Mouse (Mus musculus) hindbrain, embryonic 16.5 days (tissue): ENCODE results near the gene Nudt19. TPM values are rescaled to one million over a fixed set of nuclear protein-coding genes. Genes with fewer than 3 reads are reported as not detected.

Source experiments
- ATAC-seq: fragments of 200-750 bp; cut with Nextera tagmentation; 2 replicates; pipeline ENCODE4 v1.8.0; 2017; ENCODE audit warnings: moderate TSS enrichment, moderate library complexity
- H3K27ac ChIP-seq: fragments of 300-500 bp; sonication (generic); 2 replicates; pipeline ENCODE4 v1.5.1; 2014; ENCODE audit warnings: low read depth, mild to moderate bottlenecking, control low read depth, low read length, moderate library complexity
- H3K27me3 ChIP-seq: fragments of 300-500 bp; sonication (generic); replicated peaks from 2 replicates; pipeline ENCODE4 v1.6.1; 2014; ENCODE audit warnings: low read length; ENCODE audit not compliant: control insufficient read depth, insufficient read depth
- H3K36me3 ChIP-seq: fragments of 300-500 bp; sonication (generic); 2 replicates; pipeline ENCODE4 v1.6.1; 2014; ENCODE audit warnings: mild to moderate bottlenecking, low read length, moderate library complexity, mixed read lengths; ENCODE audit not compliant: control insufficient read depth, insufficient read depth
- H3K4me1 ChIP-seq: fragments of 300-500 bp; sonication (generic); 2 replicates; pipeline ENCODE4 v1.6.1; 2014; ENCODE audit warnings: low read depth, low read length; ENCODE audit not compliant: control insufficient read depth, insufficient read depth
- H3K4me2 ChIP-seq: fragments of 300-500 bp; sonication (generic); 2 replicates; pipeline ENCODE4 v1.6.1; 2014; ENCODE audit warnings: mild to moderate bottlenecking, low read length, control low read depth, moderate library complexity
- H3K4me3 ChIP-seq: fragments of 300-500 bp; sonication (generic); 2 replicates; pipeline ENCODE4 v1.5.1; 2014; ENCODE audit warnings: mild to moderate bottlenecking, low read length, control low read depth, moderate library complexity
- H3K9ac ChIP-seq: fragments of 300-500 bp; sonication (generic); 2 replicates; pipeline ENCODE4 v1.6.1; 2014; ENCODE audit warnings: low read depth, mild to moderate bottlenecking, control low read depth, low read length, moderate library complexity
- H3K9me3 ChIP-seq: fragments of 300-500 bp; sonication (generic); 2 replicates; pipeline ENCODE4 v1.6.1; 2014; ENCODE audit warnings: mild to moderate bottlenecking, low read length, moderate library complexity; ENCODE audit not compliant: control insufficient read depth
- WGBS: fragments of 180-500 bp; shearing (Covaris S2); extraction: QIAGEN DNeasy Blood & Tissue Kit; methylation state at CpG from one replicate; pipeline ENCODE4 v1.1.7; 2014; 5-methylcytosine and 5-hydroxymethylcytosine counted together
- polyA plus RNA-seq: library from polyadenylated mRNA; unstranded; fragments of >200 nt; fragmentation: Nextera tagmentation; extraction: Ambion mirVana; gene quantifications from 2 replicates; pipeline ENCODE4 v1.2.1, GENCODE M21; 2015

Nudt19 gene
- polyA plus RNA-seq, 1 experiment from 2014 or later = 129 TPM

DNA sequence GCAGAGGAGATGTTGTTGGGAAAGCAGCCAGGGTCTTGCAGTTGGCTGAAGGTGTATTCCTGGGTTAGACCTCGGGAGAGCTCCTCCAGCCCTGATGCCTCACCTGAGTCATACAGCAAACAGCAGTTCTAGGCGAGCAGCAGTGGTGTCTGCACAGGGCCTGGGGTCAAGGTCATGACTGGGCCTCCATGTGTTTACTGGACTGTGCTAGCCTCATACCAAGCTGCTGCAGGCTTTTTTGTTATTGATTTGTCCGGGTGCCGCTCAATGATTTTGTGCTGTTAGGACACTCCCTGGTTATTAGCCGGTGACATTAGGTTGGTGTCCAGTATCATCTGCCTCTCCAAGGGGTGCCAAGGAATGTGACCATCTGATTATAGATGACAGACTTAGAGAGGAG lies 31.6 kb upstream of the Nudt19 start:
- no peak overlapping the region for H3K4me3 ChIP-seq
- 79% methylated on average over 5 of the region's 5 CpGs for WGBS

DNA sequence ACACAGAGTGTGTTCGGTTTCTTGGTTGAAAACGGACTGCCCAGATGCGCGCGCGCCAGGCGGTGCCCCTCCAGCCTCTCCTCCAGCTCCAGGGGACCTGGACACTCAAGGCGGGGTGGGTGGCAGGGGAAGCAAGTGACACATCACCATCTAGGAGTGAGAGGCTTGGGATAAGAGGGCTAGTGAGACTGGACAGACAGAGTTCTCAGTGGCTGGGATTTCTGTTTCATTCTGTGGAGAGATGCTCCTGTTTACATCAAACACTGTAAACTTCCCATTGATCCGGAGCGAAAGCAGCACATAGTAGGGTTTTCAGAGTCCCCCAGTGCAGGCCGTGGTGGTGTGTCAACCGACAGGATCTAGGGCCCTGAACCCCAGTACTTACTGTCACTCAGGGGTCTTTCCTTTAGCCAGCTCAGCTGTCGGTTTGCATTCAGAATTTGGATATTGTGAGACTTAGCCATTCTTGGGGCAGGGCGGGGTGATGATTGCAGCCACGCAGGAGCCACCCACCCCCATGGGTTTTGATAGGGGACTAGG lies 30.9 kb upstream of the Nudt19 start:
- H3K9ac ChIP-seq = peak overlapping the region; percentile 77
- H3K4me3 ChIP-seq = peak overlapping the region; percentile 65
- H3K4me1 ChIP-seq = peaks cover 19% of the 10 kb centered on the region
- WGBS = 22% methylated on average over 15 of the region's 15 CpGs
- no peaks in the 10 kb centered on the region for H3K36me3 ChIP-seq
- H3K27me3 ChIP-seq = peaks cover 20% of the 10 kb centered on the region
- peak overlapping the region; percentile 100 for H3K4me2 ChIP-seq
- ATAC-seq = no peak
- no peaks in the 10 kb centered on the region for H3K9me3 ChIP-seq
- no peak overlapping the region for H3K27ac ChIP-seq

More for the DNA sequence above, 31.6 kb upstream of the Nudt19 start:
- peaks cover 19% of the 10 kb centered on the region for H3K4me1 ChIP-seq
- no peak overlapping the region for H3K27ac ChIP-seq
- no peaks in the 10 kb centered on the region for H3K36me3 ChIP-seq
- ATAC-seq = no peak
- no peak overlapping the region for H3K9ac ChIP-seq
- peaks cover 15% of the 10 kb centered on the region for H3K27me3 ChIP-seq
- no peaks in the 10 kb centered on the region for H3K9me3 ChIP-seq
- H3K4me2 ChIP-seq = no peak overlapping the region

DNA sequence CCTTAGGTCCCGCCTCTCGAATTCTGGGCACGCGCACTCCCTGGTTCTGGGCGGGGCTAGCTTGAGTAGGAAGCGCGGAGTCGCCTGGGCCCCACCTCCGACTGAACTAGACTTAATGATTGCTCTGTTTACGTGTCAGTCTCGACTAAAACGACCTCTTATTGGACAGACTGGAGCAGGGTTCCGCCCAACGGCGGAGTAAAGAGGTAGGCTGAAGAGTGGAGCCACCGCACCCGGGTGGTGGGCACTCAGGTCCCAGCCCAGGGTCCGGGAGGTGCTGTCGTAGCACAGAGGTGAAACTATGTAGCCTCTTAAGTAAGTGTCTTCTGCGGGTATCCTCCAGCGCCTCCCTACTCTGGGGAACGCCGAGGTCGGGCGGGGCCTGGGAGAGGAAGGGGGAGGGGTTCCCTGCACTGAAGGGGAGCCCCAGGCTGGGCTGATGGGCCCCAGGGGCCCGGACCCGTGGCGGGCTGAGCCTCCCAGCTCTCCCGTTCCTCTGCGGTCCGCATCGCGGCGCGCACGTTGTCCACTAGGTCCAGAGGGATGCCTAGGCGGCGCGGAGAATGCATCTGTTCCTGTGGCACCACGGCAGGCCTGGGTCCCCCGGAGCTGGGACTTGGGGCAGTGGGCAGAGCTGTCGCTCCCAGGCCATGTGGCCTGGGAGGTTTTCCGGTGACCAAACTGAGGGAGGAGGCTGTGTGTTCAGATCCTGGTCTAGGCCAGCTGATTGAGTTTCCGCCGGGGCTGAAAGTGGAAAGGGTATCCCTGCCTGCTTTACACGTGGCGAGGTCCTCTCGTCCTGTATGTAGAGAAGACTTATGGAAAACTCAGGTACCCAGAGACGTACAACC lies 30.2 kb upstream of the Nudt19 start, which contains the start of gene Ankrd27:
Gene Ankrd27 (plus strand): TSS at position 190 of the 851 bp plus-strand sequence.
- Histone ChIP-seq H3K36me3 (no peaks in the 10 kb centered on the region), H3K27ac (peak within 1 kb of the TSS; percentile 66), H3K4me2 (peak within 1 kb of the TSS; percentile 100), H3K4me3 (peak within 1 kb of the TSS; percentile 65), H3K9ac (peak within 1 kb of the TSS; percentile 77), H3K27me3 (peaks cover 20% of the 10 kb centered on the region), H3K9me3 (no peaks in the 10 kb centered on the region), H3K4me1 (peaks cover 19% of the 10 kb centered on the region)
- ATAC-seq = peak; percentile 99
- under 1% methylated on average over 49 of the region's 49 CpGs for WGBS

DNA sequence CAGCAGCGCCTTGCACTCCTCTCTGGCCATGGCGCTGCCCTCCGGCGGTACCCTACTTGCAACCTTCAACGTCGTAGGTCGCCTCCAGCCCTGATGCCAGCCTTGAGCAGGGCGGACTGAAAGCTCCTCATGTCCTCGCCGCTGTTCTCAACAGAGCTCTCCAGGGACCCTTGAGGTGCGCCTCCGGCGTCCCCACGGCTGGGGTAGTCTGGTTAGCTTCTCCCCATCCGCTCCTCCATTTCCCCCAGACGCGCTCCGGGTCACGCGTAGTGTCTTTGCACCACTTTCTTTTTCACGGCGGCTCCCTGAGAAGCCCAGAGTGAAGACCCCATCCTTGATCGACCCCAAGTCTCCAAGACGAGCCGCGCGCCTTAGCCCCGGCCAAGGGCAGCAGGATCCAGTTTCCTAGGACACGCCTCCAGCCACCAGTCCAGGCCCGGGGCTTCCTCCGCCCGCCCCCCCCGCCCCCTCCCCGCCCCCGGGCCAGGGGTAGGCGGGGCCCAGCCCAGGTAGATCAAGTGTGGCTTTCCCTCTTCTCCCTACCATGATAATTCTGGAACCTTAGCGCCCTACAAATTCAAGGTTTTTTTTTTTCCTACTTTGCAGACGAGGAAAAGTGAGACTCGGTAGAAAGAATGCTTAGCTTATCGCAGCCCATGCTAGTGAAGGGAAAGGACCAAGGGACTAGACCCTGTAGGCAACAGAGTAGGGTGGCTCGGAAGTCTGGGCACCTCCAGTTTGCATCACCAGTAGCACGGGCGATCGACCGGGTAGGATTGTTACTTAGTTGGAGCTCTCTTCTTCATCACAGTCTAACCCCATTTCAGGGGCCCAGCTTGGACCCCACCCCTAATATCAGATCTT lies 29.3 kb upstream of the Nudt19 start, which contains the start of gene Rgs9bp:
Gene Rgs9bp (minus strand): TSS at position 392 of the 864 bp plus-strand sequence.
- WGBS = 1% methylated on average over 33 of the region's 45 CpGs
- peak within 1 kb of the TSS; percentile 65 for H3K4me3 ChIP-seq
- H3K27me3 ChIP-seq = peaks cover 20% of the 10 kb centered on the region
- no peaks in the 10 kb centered on the region for H3K36me3 ChIP-seq
- peak within 1 kb of the TSS; percentile 77 for H3K9ac ChIP-seq
- peaks cover 19% of the 10 kb centered on the region for H3K4me1 ChIP-seq
- H3K9me3 ChIP-seq = no peaks in the 10 kb centered on the region
- H3K27ac ChIP-seq = peak within 1 kb of the TSS; percentile 66
- ATAC-seq = peak; percentile 79; the same call in 1 of the 2 replicates
- peak within 1 kb of the TSS; percentile 100 for H3K4me2 ChIP-seq

DNA sequence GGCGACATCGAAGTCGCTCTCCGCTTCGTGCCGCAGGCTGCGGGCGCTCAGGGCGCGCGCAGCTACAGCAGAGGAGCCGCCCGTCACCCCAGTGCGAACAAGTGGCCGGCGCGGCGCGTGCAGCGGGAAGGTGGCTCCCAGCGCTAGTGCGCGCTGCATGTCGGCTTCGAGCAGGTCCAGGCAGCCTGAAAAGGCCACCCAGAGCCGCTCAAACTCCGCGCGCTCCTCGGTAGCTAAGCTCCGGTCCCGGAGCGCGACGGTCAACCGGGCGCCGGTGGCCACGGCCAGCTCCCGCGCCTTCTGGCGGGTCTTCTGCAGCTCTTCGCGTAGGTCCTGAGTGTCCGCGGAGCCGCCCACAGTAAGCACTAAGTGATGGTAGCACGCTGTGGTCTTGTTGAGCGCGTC lies 28.7 kb upstream of the Nudt19 start:
- Histone ChIP-seq H3K9ac (peak overlapping the region; percentile 59), H3K27ac (no peak overlapping the region), H3K4me2 (peak overlapping the region; percentile 100), H3K9me3 (no peaks in the 10 kb centered on the region), H3K27me3 (peaks cover 20% of the 10 kb centered on the region), H3K36me3 (no peaks in the 10 kb centered on the region), H3K4me3 (peak overlapping the region; percentile 65), H3K4me1 (peaks cover 19% of the 10 kb centered on the region)
- WGBS = under 1% methylated on average over 50 of the region's 50 CpGs
- ATAC-seq = no peak

DNA sequence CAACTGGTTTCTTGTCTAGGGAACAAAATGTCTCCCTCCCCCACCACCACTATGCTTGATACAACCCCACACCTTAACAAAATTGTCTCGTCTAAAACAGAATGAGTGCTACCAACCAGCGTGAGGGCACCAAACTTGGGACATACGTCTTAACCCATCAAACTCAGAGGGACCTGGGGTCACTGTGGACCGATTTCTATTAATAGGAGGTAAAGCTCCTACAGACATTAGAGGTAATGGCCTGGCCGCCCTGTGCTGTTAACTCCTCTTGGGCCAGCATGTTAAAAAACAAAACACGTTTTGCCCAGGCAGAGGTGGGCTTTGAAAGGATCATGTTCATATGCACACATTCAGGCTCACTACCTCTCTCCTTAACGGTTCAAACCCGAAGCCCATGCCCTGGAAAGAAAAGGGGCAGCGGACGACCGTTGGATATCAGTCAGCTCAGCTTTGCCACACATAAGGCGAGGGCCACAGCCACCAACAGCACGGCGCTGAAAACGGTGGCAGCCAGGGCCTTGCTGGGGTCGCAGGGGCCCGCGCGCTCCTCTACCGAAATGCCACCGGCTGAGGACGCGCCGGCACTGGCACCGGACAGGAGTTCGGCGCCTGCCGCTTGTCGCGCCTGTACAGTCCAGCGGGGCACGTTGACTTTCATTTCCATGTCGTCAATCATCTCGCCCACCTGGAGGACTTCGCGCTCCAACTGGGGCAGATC lies 28.1 kb upstream of the Nudt19 start:
- Histone ChIP-seq H3K9ac (peak overlapping the region; percentile 59), H3K9me3 (no peaks in the 10 kb centered on the region), H3K27ac (no peak overlapping the region), H3K36me3 (no peaks in the 10 kb centered on the region), H3K4me2 (peak overlapping the region; percentile 100), H3K4me1 (peaks cover 19% of the 10 kb centered on the region), H3K27me3 (peaks cover 20% of the 10 kb centered on the region), H3K4me3 (peak overlapping the region; percentile 65)
- no peak for ATAC-seq
- WGBS = 4% methylated on average over 36 of the region's 36 CpGs

DNA sequence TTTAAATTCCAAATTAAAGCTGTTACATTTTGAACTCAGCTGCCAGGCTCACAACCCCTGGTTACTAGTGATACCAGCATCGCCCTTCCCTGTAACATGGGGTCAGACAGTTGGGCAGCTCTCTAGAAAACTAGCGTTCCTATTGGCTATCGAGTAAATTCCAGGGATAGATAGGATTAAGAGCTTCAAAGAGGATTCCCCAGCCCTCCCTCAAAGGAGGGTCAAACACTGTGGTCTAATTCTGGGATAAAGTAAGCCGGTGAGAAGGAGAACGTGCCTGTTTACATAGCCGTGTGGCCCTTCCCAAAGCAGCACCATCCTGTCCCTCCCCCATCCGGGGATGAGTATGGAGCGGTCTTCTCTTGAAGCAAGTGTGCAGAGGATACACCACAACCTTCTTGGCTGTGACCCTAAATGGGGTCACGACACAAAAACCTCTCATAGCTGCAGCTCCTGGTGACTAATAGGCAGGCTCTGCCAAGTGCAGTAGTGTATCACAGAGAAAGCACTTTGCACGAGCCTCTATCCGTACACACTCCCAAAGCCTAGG lies 27.4 kb upstream of the Nudt19 start:
- Histone ChIP-seq H3K9me3 (no peaks in the 10 kb centered on the region), H3K4me2 (no peak overlapping the region), H3K4me3 (no peak overlapping the region), H3K9ac (no peak overlapping the region), H3K27ac (no peak overlapping the region), H3K4me1 (peaks cover 19% of the 10 kb centered on the region), H3K36me3 (no peaks in the 10 kb centered on the region), H3K27me3 (peaks cover 20% of the 10 kb centered on the region)
- ATAC-seq = no peak
- 20% methylated on average over 11 of the region's 11 CpGs for WGBS

DNA sequence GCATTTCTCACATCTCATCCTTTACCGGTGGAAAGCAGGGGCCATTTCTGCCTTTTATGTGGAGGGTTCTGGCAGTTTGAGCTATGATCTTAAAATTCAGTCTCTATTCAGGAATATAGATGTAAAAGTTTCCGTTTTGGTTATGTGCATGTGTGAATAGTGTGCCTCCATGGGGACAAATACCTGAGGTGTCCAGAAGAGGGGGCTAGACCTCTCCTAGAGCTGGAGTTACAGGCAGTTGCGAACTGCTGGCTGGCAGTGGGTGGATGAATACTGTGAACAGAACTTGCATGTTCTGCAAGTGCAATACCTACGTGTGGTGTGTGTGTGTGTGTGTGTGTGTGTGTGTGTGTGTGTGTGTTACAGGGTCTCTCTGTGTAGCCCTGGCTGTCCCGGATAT lies 26.6 kb upstream of the Nudt19 start:
- WGBS = 75% methylated on average over 5 of the region's 5 CpGs
- H3K36me3 ChIP-seq = no peaks in the 10 kb centered on the region
- peaks cover 20% of the 10 kb centered on the region for H3K27me3 ChIP-seq
- no peak overlapping the region for H3K27ac ChIP-seq
- peaks cover 19% of the 10 kb centered on the region for H3K4me1 ChIP-seq
- H3K4me3 ChIP-seq = no peak overlapping the region
- no peaks in the 10 kb centered on the region for H3K9me3 ChIP-seq
- H3K4me2 ChIP-seq = no peak overlapping the region
- no peak for ATAC-seq
- no peak overlapping the region for H3K9ac ChIP-seq
